ENCODE assay signal across 8 mouse cellular contexts in the genomic region with DNA sequence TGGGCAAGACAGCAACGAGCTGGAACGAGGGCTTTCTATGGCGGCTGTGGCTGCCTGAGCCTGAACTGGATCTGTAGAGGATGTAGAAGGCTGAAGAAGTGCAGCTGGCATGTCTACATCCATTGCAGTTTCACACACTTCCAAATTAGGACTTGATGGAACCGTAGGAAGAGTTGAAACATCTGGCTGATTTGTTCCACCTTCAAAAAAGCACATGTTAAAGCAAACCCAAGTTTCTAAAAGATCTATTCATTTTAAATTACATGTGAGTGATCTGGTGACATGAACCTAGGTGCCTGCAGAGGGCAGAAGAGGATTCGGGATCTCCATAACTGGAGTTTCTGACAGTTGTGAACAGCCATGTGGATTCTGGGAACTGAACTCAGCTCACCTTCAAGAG.
DNase-seq lines count a peak whose midpoint lies in the region; ATAC-seq and TF ChIP-seq lines count a peak whose summit lies in the region.

No protein-coding gene starts in this region.

- WGBS in liver, adult 2 months = 73% methylated on average over 5 of the region's 5 CpGs
- WGBS in liver, embryonic 11.5 days = 77% methylated on average over 5 of the region's 5 CpGs
- 34% methylated on average over 5 of the region's 5 CpGs for WGBS in lung, embryonic 15.5 days

- H3K36me3 ChIP-seq in liver, adult 2 months (ENCODE audit: control insufficient read depth, insufficient read depth, low read length) = peaks cover 20% of the 10 kb centered on the region
- H3K36me3 ChIP-seq in liver, embryonic 11.5 days (ENCODE audit: control insufficient read depth, insufficient read depth, low read length) = no peaks in the 10 kb centered on the region; the same call in 1 of the 2 replicates
- no peaks in the 10 kb centered on the region for H3K36me3 ChIP-seq in lung, embryonic 15.5 days

- H3K9me3 ChIP-seq in liver, embryonic 11.5 days (ENCODE audit: control insufficient read depth, low read length) = no peaks in the 10 kb centered on the region
- H3K9me3 ChIP-seq in lung, embryonic 15.5 days = no peaks in the 10 kb centered on the region

- H3K4me1 ChIP-seq in liver, adult 2 months (ENCODE audit: control insufficient read depth, insufficient read depth, low read length) = no peaks in the 10 kb centered on the region
- no peaks in the 10 kb centered on the region for H3K4me1 ChIP-seq in liver, embryonic 11.5 days (replicated peaks; ENCODE audit: control insufficient read depth, insufficient read depth, low read length)
- peaks cover 11% of the 10 kb centered on the region; the same call in 1 of the 2 replicates for H3K4me1 ChIP-seq in lung, embryonic 15.5 days

- ATAC-seq in liver, embryonic 11.5 days (replicated peaks; ENCODE audit: low FRiP score) = no peak
- ATAC-seq in erythroblast, adult 5-6 weeks (replicated peaks; ENCODE audit: low FRiP score, poor library complexity, severe bottlenecking) = peak; percentile 74
- peak; percentile 67; the same call in 1 of the 2 replicates for ATAC-seq in lung, embryonic 15.5 days (ENCODE audit: borderline replicate concordance, extremely low read depth, low FRiP score, low TSS enrichment)
- no peak for ATAC-seq in granulocyte monocyte progenitor cell, adult 5-6 weeks (replicated peaks; ENCODE audit: poor library complexity, severe bottlenecking)

- no peak overlapping the region for H3K4me3 ChIP-seq in liver, adult 2 months (ENCODE audit: insufficient read depth, low read depth, low read length)
- H3K4me3 ChIP-seq in liver, embryonic 11.5 days (ENCODE audit: low read depth, low read length) = no peak overlapping the region
- no peak overlapping the region for H3K4me3 ChIP-seq in lung, embryonic 15.5 days

- no peak overlapping the region for H3K4me2 ChIP-seq in liver, embryonic 11.5 days
- no peak overlapping the region for H3K4me2 ChIP-seq in lung, embryonic 15.5 days

- TF ChIP-seq POLR2A in liver, adult 2 months (IDR thresholded peaks at IDR 0.05; ENCODE audit: extremely low read depth, insufficient read depth, low read length) = no peak

- peak; percentile 12 to 13 for DNase-seq in cerebellum, adult 18-20 months
- no peak for DNase-seq in cerebellum, adult 11-12 months
- peak; percentile 58 for DNase-seq in liver, adult 2 months (ENCODE audit: extremely low read depth, low read depth, low spot score)
- no peak for DNase-seq in liver, embryonic 11.5 days (ENCODE audit: low spot score)
- DNase-seq in frontal cortex, postnatal 36 days (ENCODE audit: low spot score in 2 of 2) = no peak

- no peaks in the 10 kb centered on the region for H3K27me3 ChIP-seq in liver, adult 2 months (ENCODE audit: control insufficient read depth, insufficient read depth, low read length)
- no peaks in the 10 kb centered on the region for H3K27me3 ChIP-seq in liver, embryonic 11.5 days (replicated peaks; ENCODE audit: control insufficient read depth, insufficient read depth, low read length)
- no peaks in the 10 kb centered on the region for H3K27me3 ChIP-seq in lung, embryonic 15.5 days

- H3K27ac ChIP-seq in liver, adult 2 months (replicated peaks; ENCODE audit: insufficient read depth, low read depth, low read length) = no peak overlapping the region
- H3K27ac ChIP-seq in liver, embryonic 11.5 days (ENCODE audit: low read depth, low read length) = no peak overlapping the region
- no peak overlapping the region for H3K27ac ChIP-seq in lung, embryonic 15.5 days

- H3K9ac ChIP-seq in liver, adult 2 months (ENCODE audit: low read depth, low read length) = no peak overlapping the region
- no peak overlapping the region for H3K9ac ChIP-seq in liver, embryonic 11.5 days (ENCODE audit: low read depth, low read length)
- H3K9ac ChIP-seq in lung, embryonic 15.5 days = no peak overlapping the region

- TF ChIP-seq CTCF in liver, adult 2 months (IDR thresholded peaks at IDR 0.05; ENCODE audit: low read depth, low read length) = no peak

- H3K79me2 ChIP-seq in liver, adult 2 months (ENCODE audit: control insufficient read depth, insufficient read depth, low read length) = no peaks in the 10 kb centered on the region; the same call in 1 of the 2 replicates

Comparison
In these comparisons a context has a peak if more than half of its experiments do, and no peak if none do; other contexts are left out.
1. DNase-seq: peak in cerebellum, adult 18-20 months (2 of 2) and liver, adult 2 months (single experiment); none in cerebellum, adult 11-12 months (single experiment), liver, embryonic 11.5 days (single experiment) and frontal cortex, postnatal 36 days (0 of 2).
2. ATAC-seq: peak in erythroblast, adult 5-6 weeks (single experiment) and lung, embryonic 15.5 days (single experiment); none in liver, embryonic 11.5 days (single experiment) and granulocyte monocyte progenitor cell, adult 5-6 weeks (single experiment).